Mouse (Mus musculus) cerebellum, adult 9-10 months (tissue): ENCODE data around the gene Slc25a21.
"Not testable (repeated sequence)": the region's sequence is repeated elsewhere in the genome, so short reads cannot be mapped to it uniquely, and the experiment has no call there.

Experiments used
- DNase-seq: peaks from one replicate; pipeline ENCODE4 v3.0.0; 2022

Slc25a21 gene

GRCm38 (mm10) chr12:57197363-57198026 lies at the start of gene Slc25a21:
Gene Slc25a21, minus strand, starts transcription at chr12:57197472.
- no peak for DNase-seq

- DNase-seq, result no peak
These were observed 46.6 kb upstream of the Slc25a21 start for GRCm38 (mm10) chr12:57243671-57244495.

GRCm38 (mm10) chr12:57233386-57233785 lies 36.1 kb upstream of the Slc25a21 start:
- DNase-seq, result no peak

DNA sequence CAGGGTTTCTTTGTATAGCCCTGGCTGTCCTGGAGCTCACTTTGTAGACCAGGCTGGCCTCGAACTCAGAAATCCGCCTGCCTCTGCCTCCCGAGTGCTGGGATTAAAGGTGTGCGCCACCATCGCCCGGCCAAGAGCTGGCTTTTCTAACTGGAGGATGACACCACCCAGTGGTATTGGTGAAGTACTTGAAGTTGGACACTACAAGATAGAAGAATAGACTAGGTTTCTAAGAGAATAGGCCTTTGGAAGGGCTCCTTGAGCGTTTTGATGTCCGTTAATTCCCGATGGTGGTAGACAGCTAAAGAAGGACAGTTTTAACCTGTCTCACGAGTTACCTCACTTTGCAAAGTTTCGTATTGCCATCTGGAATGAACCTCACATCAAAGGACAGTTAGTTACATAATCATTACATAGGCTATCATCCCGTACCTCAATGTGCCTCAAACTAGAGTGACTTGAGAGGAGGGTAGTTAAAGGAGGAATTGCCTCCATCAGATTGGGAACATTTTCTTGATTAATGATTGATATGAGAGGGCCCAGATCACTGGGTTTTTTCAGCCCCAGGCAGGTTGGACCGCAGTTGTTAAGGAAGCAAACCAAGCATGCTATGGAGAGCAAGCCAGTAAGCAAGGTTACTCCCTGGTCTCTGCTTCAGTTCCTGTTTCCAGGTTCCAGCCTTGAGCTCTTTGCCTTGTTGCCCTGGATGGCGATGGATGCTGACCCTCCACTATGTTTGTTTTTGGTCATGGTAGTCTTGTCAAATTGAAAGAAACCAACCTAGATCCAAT lies 34.0 kb upstream of the Slc25a21 start:
- DNase-seq, result peak; percentile 47

GRCm38 (mm10) chr12:57230192-57230706 lies 33.0 kb upstream of the Slc25a21 start, which contains the start of the genes Prps1l3 and Mipol1:
Gene Prps1l3, plus strand, starts transcription at chr12:57230412.
Gene Mipol1, plus strand, starts transcription at chr12:57230427.
- DNase-seq, result peak; percentile 88

DNA sequence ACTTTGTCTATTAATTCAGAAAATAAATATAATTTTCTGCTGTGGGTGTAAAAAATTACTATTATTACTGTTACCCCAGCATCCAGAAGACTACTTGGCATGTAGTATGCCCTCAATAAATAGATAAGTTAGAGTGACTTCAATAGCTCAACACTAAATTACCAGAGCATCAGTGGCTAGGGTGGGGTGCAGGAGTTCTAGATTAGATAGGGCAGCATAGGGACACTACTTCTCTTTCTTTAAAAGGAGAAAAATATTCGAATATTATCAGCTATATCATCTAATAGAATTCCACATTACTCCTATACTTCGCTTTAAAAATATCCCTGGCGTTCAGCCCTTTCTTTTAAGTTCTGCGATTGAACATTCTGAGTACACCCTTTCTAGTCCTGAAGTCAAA lies 32.4 kb upstream of the Slc25a21 start:
- no peak for DNase-seq

DNA sequence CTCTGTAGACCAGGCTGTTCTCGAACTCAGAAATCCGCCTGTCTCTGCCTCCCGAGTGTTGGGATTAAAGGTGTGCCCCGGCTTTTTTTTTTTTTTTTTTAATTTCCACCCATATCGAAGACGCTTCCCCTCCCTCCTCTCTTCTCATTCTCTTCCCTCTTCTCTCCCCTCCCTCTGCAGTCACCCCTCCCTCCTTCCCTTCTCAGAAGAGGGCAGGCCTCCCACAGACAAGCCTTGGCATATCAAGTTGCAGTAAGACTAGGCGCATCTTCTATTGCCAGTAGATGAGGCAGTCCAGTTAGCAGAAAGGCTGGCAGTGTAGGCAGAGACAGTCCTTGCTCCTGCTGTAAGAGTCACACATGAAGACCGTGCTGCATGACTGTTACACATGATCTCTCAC lies 30.5 kb upstream of the Slc25a21 start:
- DNase-seq, result no peak

GRCm38 (mm10) chr12:57226411-57226810 lies 29.1 kb upstream of the Slc25a21 start:
- no peak for DNase-seq

DNA sequence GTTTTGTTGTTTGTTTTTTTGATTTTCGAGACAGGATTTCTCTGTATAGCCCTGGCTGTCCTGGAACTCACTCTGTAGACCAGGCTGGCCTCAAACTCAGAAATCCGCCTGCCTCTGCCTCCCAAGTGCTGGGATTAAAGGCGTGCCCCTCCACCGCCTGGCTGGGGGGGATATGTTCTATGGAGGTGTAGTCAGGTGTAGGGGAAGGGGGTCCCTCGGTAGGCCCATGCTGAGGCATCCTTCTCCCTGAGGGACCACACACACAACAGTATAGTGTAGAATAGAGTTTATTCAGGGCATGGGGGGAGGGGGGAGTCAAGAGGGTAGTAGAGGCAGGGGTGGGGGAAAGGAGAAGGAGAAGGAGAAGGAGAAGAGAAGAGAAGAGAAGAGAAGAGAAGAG lies 15.2 kb upstream of the Slc25a21 start:
- not testable (repeated sequence) for DNase-seq

DNA sequence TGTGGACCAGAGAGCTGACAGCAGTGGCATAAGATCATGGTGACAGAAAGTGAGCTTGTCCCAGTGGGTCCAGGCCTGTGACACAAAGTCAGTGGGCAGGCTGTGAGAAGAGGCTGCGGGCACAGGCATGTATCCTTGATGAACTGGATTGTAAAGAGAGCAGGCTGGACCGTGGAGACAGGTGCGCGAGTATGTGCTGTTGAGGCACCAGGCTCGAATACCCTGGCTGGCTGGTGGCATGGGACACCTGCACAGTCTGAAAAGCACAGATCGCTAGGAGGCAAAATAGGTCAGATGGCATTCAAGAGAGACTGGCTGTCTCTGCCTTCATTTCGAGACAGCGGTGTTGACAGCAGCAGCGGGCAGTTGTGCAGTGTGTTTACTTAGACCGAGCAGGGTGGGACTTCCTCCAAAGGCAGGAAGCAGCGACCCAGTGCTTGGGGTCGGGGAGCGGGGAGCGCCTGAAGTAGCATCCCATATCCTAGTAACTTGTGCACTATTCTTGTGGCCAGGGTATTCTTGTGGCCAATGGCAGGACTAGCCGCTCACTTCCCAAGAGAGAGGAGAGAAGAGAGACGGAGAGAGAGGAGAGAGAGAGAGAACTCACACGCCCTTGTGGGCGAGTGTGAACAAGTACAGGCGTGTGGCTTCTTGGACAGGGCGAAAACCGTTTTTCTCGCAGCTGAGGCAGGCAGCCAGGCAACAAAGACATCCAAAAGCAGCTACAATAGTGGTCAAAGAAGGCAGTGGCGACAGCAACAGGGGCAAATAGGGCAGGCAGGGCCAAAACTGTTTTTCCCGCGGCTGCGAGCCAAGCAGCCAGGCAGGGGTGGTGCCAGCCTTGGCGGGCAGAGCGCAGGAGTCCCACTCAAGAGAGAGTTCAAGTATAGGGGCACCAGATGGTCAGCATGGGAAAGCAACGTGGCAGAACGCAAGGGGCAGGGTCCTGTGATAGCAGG lies 14.4 kb upstream of the Slc25a21 start:
- peak; percentile 36 for DNase-seq

GRCm38 (mm10) chr12:57204276-57204851 lies 7.1 kb upstream of the Slc25a21 start:
- DNase-seq, result no peak

- DNase-seq, result no peak
These were observed 4.6 kb upstream of the Slc25a21 start for GRCm38 (mm10) chr12:57201901-57202300.

- no peak for DNase-seq
These were observed 2.2 kb upstream of the Slc25a21 start for GRCm38 (mm10) chr12:57199427-57199826.

GRCm38 (mm10) chr12:57198269-57198668 lies 997 bp upstream of the Slc25a21 start:
- DNase-seq, result no peak

DNA sequence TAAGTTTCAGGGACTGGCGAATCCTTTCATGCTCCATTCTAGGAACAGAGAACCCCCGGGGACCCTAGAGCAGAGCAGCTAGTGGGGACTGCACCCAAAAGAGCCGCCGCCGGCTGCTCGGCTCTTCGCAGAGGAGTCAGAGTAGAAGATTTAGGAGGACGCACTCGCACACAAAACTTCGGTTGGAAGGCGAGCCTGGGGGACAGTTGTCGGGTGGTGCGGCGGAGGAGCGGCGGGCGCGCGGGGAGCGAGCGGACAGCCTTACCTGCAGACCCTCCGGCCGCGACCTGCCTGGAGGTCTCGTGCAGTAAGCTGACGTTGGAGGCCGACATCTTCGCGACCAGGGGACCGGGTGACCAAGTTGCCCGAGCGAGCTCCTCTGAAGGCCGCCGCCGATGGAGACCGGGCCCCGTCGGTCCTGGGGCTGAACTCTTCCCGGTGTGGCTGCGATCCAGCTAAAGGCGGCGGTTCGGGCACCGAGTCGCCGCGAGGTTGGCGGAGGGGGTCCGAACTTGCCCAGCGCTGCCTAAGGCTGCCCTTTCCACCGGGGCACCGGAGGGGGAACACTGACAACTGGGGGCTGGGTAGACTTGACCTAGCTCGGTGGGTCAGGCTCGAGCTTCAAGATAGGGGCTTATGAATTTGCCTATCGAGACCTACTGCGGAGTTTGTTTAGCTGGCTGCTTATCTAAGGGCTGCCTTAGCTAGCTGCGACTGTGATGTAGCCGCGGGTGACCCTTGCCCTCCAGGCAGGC lies 487 bp downstream of the Slc25a21 start:
- DNase-seq, result no peak

GRCm38 (mm10) chr12:57196286-57196607 lies 1.0 kb downstream of the Slc25a21 start:
- no peak for DNase-seq

GRCm38 (mm10) chr12:57194609-57195008 lies 2.7 kb downstream of the Slc25a21 start:
- peak; percentile 17 for DNase-seq

- DNase-seq, result no peak
These were observed 10.2 kb downstream of the Slc25a21 start for GRCm38 (mm10) chr12:57187032-57187431.

DNA sequence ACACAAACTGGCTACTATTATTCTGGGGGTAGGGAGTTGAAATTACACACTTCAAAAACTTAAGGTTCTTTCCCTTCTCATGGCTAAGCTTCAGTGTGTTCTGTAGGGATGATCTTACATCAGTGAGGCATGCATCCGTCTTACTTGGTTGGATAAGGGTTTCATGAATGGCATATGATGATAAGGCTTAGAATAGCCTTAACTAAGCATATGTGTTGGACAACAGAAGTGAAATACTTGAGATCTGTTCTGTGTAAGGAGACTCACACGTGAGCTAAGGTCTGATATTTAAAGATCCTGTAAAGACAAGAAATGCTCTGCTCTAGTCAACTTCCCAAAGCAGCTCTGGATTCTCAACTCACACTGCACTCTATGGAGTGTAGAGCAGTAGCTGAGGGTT lies 11.1 kb downstream of the Slc25a21 start:
- no peak for DNase-seq

DNA sequence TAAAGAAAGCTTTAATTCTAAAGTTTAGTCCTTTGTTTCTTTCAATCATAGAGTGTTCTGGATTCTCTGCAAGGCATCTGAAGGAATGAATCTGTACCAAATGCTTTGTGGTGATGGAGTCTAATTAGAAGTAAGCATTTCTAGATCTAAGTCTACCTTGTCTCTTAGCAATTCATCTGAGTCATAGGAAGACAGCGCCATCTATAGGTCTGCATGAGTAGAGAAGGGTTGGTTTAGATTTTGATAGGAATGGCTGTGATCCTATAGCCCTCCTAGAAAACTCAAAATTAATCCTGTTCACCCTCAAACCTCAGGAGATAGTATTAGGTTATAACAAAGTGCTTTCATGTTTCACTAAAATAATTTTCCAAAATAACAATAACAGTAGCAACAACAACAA lies 11.8 kb downstream of the Slc25a21 start:
- DNase-seq, result no peak
